Mouse (Mus musculus) hematopoietic stem cell, adult 5-6 weeks (primary cell): ENCODE results near the gene Gal3st2b. TPM values are rescaled to one million over a fixed set of nuclear protein-coding genes. Genes with fewer than 3 reads are reported as not detected.
A peak's percentile ranks its signal among the peaks of the same experiment; 100 is the strongest.
"Not testable (repeated sequence)": the region's sequence is repeated elsewhere in the genome, so short reads cannot be mapped to it uniquely, and the experiment has no call there.

Source experiments
- ATAC-seq, 2 experiments: fragments of 125-278 bp in 1 of 2; replicated peaks in 1 of 2; 2 replicates each; pipeline ENCODE4 v1.8.0; 2016 to 2017; ENCODE audit warnings: inconsistent platforms in 2 of 2, mild to moderate bottlenecking in 2 of 2, moderate number of reproducible peaks in 2 of 2, low read depth in 1 of 2, moderate TSS enrichment in 1 of 2; ENCODE audit not compliant: low FRiP score in 2 of 2, poor library complexity in 2 of 2, severe bottlenecking in 2 of 2, insufficient read depth in 1 of 2, low TSS enrichment in 1 of 2
- total RNA-seq: library from RNA; stranded (forward); fragments of 172-1452, 232-1000 nt; gene quantifications from 2 replicates; pipeline ENCODE4 v1.2.3, GENCODE M21; 2017

The Gal3st2b gene
- total RNA-seq, 1 experiment from 2014 or later = not detected

DNA sequence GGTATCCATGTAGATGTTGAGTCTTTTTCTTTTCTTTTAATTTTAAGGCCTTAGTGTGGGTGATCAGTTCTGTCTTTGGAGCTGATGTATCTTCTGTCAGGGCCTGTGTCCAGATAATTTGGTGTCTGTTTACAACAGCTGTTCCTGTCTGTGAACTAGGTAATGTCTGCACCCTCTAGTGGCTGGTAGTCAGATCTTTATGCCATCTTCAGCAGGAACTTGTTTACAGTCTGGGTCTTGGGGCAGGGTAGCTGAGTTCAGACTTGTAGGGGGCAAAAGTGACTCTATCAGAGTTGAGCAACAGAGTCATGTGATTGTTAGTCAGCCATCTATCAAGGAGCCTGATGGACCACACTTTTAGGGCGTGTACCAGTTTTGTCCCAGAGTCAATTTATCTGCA is 48.4 kb downstream of the Gal3st2b start:
- 0 out of 4 replicates have a peak, but pooled peaks of 1 of the 2 experiments have one; percentile 27 for ATAC-seq

DNA sequence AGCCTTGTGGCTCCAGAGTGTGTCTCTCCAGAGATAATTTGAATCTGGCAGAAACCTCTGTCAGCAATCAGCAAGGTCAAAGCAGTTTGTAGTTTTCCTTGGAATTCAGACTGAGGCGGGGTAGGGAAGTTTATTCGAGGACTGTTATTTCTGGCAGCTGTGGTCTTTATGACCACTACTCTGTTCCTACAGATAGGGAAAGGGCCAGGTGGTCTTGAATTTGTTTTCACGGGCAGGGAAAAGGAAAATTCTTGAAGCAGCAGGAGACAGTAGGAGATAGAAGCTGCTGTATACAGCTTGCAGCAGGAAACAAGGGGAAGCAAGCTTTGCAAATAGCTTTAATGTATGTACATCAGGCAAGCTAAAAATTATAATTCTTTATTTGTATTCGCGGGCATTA is 52.3 kb downstream of the Gal3st2b start:
- not testable (repeated sequence) for ATAC-seq

DNA sequence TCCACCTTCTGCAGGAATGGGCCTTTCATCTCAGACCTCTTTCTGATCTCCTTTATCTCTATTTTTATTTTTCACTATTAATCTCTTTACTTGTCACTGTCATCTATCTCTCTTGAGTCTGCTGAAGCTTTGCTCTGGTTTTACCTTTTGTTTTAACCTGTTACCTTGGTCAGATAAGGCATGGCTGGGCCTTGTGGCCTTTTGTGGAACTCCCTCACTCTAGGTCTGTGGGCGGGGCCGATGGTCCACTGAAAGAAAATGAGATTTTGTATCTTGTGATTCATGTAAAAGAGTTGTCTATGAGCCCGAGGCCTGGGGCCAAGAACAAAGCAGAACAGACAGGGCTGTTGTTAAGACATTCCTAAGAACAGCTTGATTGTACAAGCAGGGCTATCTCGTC is 52.7 kb downstream of the Gal3st2b start:
- not testable (repeated sequence) for ATAC-seq

DNA sequence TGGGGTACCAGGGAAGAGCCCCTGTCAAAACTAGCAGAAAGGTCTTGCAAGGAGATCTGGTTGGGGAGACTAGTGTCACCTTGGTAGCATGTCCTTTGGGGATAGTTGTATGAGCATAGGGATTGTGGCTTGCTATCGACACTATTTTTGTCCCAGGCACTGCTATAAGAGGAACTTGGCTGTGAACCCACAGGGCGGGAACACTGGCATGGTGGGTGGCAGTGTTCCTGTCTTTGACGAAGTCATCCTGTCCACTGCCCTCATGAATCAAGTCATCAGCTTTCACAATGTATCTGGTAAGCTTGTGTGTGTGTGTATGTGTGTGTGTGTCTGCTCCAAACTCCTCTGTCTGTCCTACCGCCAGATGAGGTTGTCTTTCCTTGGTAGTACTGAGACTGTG is 57.7 kb downstream of the Gal3st2b start:
- peak; percentile 78 for ATAC-seq

DNA sequence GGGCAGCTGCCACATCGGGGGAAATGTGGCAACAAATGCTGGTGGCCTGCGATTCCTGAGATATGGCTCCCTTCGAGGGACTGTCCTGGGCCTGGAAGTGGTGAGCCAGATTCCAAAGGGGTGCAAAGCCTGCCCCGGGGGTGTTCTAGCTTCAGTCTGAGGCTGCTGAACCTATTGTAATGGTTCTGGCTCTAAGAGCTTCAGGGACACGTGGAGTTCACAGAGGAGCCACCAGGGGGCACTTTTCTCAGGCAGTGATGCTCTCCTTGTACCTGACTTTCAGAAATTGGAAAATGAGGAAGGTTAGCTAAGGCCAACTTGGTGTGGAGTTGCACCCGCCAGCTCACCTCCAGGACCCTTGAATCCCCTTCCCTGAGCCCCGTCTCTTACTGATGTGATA is 60.2 kb downstream of the Gal3st2b start:
- ATAC-seq = peak; percentile 66 to 72

DNA sequence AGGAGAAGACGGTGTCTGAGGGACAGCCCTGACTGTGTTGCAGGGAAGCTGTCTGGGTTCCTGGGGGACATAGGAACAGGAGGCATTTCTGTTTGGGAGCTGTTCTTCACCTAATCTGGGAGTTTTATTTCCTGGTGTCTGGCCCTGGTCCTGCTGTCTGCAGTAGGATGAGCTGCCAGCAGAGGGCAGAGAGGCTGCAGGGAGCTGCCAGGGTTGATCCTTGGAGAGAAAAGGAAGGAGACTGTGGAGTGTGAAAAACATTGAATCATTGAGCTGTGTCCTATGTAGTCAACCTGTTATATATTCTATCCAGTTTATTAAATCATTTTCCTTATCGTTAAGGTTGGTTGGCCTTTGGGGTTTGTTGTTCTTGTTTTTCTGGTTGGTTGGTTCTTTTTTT is 62.8 kb downstream of the Gal3st2b start:
- ATAC-seq = peak; percentile 72 to 74

DNA sequence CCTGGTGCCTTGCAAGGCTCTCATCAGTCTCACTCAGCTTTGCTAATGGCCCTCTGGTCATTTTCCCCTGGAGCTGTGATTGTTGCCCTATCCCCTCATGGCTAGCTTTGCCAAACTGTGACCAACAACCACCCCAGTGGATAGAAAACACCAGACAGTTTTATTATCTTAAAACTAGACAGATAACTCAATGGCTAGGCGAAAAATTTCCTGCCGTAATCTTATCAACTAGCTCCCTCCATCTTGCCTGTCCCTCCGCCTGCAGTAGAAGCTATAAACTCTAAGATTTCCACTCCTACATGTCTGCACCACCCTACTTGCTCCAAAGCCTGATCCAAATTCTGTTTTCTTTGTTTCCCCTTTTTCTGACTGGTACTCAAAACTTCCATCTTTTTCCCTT is 68.1 kb downstream of the Gal3st2b start:
- ATAC-seq = no peak

DNA sequence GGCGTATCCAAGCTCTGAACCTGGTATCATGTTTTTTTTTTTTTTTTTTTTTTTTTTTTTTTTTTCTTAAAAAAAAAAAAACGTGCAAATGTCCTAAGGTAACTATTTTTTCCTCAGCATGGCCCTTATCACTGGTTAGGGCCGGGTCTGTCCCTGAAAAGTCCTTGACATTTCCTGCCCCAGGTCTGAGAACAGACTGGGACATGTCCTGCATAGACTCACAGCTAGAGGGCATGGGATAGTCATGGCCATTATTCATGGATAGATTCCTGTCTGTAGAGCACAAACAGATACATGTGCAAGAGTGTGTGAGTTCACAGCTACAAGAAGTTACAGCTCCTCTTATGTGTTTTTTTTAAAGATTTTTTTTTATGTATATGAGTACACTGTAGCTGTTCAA is 70.7 kb downstream of the Gal3st2b start:
- ATAC-seq = no peak

DNA sequence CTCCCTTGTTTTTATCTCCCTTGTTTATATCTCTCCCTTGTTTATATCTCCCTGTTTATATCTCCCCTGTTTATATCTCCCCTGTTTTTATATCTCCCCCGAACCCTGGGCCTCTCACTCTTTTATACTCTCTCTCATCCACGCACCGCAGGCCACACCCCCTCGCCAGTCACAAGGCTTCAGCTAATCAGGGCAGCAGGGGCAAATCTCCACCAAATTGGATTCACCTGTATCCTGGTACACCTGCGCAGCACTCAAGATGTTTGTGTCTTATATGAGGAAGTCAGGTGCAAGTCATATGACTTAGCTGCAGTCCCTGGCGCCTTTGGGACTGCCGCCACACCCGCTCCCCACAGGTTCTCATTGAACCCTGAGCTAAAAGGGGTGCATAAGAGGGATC is 72.1 kb downstream of the Gal3st2b start, which contains the start of gene Gal3st2c:
Gene Gal3st2c (plus strand): TSS at position 301 of the 400 bp plus-strand sequence.
- not testable (repeated sequence) for ATAC-seq

DNA sequence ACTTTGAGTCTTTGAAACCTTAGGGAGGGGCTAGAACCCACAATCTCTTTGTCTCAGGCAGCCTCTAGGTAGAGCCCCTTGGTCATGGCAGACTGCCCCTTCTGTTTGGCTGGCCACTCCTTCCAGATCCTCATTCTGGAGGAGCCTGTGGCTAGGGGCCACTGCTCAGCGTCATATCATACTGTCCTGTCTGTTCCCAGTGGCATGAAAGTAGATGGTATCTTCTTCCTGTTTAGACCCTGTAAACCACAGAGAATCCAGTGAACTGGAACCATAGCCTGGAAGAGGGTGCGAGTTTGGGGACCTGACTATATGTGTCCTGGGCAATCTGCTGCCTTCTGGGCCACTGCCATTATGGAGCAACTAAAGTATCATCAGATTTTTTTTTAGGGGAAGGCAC is 73.0 kb downstream of the Gal3st2b start:
- peak; percentile 52 to 53 for ATAC-seq

DNA sequence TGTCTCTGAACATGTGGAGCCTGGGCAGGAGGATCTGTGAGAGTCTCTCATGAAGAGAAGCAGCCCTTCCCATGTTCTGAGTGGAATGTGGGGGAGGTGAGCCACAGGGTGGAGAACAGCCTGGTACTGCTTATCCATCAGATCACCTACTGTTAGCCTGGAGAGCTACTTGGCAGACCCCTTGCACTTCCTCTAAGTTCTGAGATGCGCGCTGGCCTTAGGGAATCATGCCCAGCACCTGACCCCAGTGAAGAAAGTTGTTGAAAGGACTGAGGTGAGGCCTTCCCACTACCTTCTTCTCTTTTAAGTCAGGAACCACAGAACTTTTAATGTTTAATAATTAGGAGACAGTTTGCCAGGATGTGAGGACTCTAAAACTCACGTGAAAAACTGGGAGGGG is 73.4 kb downstream of the Gal3st2b start:
- 0 out of 4 replicates have a peak, but pooled peaks of 1 of the 2 experiments have one; percentile 4 for ATAC-seq

Other genes starting within 250 kb of the Gal3st2b start
- 1.6 and 2.6 TPM in 2 replicates for gene Bok, start 232.7 kb upstream of the Gal3st2b start, total RNA-seq
- gene Atg4b, start 166.8 kb upstream of the Gal3st2b start, total RNA-seq = 56.5 and 83.3 TPM in 2 replicates
- 19.9 and 25.1 TPM in 2 replicates for gene Thap4, start 163.4 kb upstream of the Gal3st2b start, total RNA-seq
- gene Dtymk, start 116.4 kb upstream of the Gal3st2b start, total RNA-seq = 184 and 237 TPM in 2 replicates
- gene Ing5, start 114.3 kb upstream of the Gal3st2b start, total RNA-seq = 37.6 and 48.7 TPM in 2 replicates
- 29.5 and 33.8 TPM in 2 replicates for gene D2hgdh, start 93.4 kb upstream of the Gal3st2b start, total RNA-seq
- gene Gal3st2, start 57.0 kb upstream of the Gal3st2b start, total RNA-seq = not detected in 2 replicates
- gene Gal3st2c, start 72.2 kb downstream of the Gal3st2b start, total RNA-seq = not detected in 2 replicates
- gene Neu4, start 102.1 kb downstream of the Gal3st2b start, total RNA-seq = not detected in 2 replicates
- gene Pdcd1, start 134.2 kb downstream of the Gal3st2b start, total RNA-seq = not detected in 2 replicates